Mouse (Mus musculus) cerebellum, adult 9-11 months (tissue): ENCODE data around the gene Vps54.
A peak's percentile ranks its signal among the peaks of the same experiment; 100 is the strongest.

ENCODE experiments used
- DNase-seq: peaks from one replicate; pipeline ENCODE4 v3.0.0; 2022

The Vps54 gene

GRCm38 (mm10) chr11:21346020-21346419, 106.9 kb downstream of the Vps54 start:
- DNase-seq, result no peak

- no peak for DNase-seq
Measured at GRCm38 (mm10) chr11:21348890-21349289, 109.8 kb downstream of the Vps54 start.

- no peak for DNase-seq
Measured at GRCm38 (mm10) chr11:21351296-21351695, 112.2 kb downstream of the Vps54 start.

GRCm38 (mm10) chr11:21363144-21363940, 124.3 kb downstream of the Vps54 start:
- no peak for DNase-seq

GRCm38 (mm10) chr11:21368466-21368865, 129.4 kb downstream of the Vps54 start:
- DNase-seq, result no peak

- no peak for DNase-seq
Measured at GRCm38 (mm10) chr11:21369248-21370016, 130.4 kb downstream of the Vps54 start.

- peak; percentile 54 for DNase-seq
Measured at GRCm38 (mm10) chr11:21370399-21371121, 131.5 kb downstream of the Vps54 start.
